Mouse (Mus musculus): ENCODE results near the gene Olfr20. TPM values are rescaled to one million over a fixed set of nuclear protein-coding genes. Genes with fewer than 3 reads are reported as not detected.

Gene Olfr20
- total and polyA plus RNA-seq, 3 experiments = not detected

- H3K27ac ChIP-seq (ENCODE audit: insufficient read depth, low read depth) = no peak within 1 kb of the TSS
- in situ Hi-C loops (cut with MboI; ENCODE audit: low pct_ligation_motif_present, low pct_unique_long_range_greater_than_20kb, low sequenced_read_pairs) = no loop called here
- H3K36me3 ChIP-seq (replicated peaks in 1 of 2; ENCODE audit: control insufficient read depth in 1 of 2, insufficient read depth in 1 of 2, low read length in 1 of 2) = no peaks in the 10 kb centered on the region
- H3K9me3 ChIP-seq (replicated peaks; ENCODE audit: low read length) = peaks cover 4% of the 10 kb centered on the region
- H3K27me3 ChIP-seq (replicated peaks) = peaks cover 68% of the 10 kb centered on the region
- dilution Hi-C loops (cut with MboI; ENCODE audit: extremely low pct_ligation_motif_present, extremely low pct_unique_long_range_greater_than_20kb, low sequenced_read_pairs) = no loop called here
- H3K4me1 ChIP-seq (ENCODE audit: control insufficient read depth in 1 of 2, insufficient read depth in 2 of 2) = no peaks in the 10 kb centered on the region
- no peak within 1 kb of the TSS for H3K4me3 ChIP-seq (replicated peaks in 1 of 3; ENCODE audit: low read depth in 2 of 3, low read length in 2 of 3, poor library complexity in 1 of 3)
- no peak for DNase-seq (ENCODE audit: extremely low read depth)
- H3K79me2 ChIP-seq (replicated peaks; ENCODE audit: control insufficient read depth, extremely low read depth, insufficient read depth, poor library complexity, severe bottlenecking) = no peaks in the 10 kb centered on the region
- H3K4me2 ChIP-seq (ENCODE audit: insufficient read depth, low read depth, poor library complexity, severe bottlenecking) = no peak within 1 kb of the TSS
- TF ChIP-seq EP300 (IDR thresholded peaks at IDR 0.05; ENCODE audit: low read length) = no peak
- no peak for TF ChIP-seq ELF1 (IDR thresholded peaks at IDR 0.05; ENCODE audit: low read depth, low read length)
- no peak for TF ChIP-seq E2F4 (IDR thresholded peaks at IDR 0.05; ENCODE audit: insufficient replicate concordance, low read depth, low read length)
- no peak for TF ChIP-seq TBP (conservative IDR thresholded peaks at IDR 0.05; ENCODE audit: low read depth, low read length)
- TF ChIP-seq MAFK (IDR thresholded peaks at IDR 0.05; ENCODE audit: insufficient replicate concordance, low read length) = no peak
- no peak for TF ChIP-seq MAX (IDR thresholded peaks at IDR 0.05; ENCODE audit: low read length)
- TF ChIP-seq HCFC1 (IDR thresholded peaks at IDR 0.05; ENCODE audit: low read depth, low read length) = no peak
- H3K9ac ChIP-seq (ENCODE audit: insufficient read depth, low read depth) = no peak within 1 kb of the TSS
Observed at GRCm38 (mm10) chr11:73329442-73329841, 21.1 kb upstream of the Olfr20 start, which contains the start of the genes Aspa, Gm49340 and Spata22. TSS of gene Aspa (minus strand) at chr11:73329596. TSS of gene Gm49340 (plus strand) at chr11:73329741. TSS of gene Spata22 (plus strand) at chr11:73329741.

- no peak overlapping the region for H3K4me3 ChIP-seq (replicated peaks in 1 of 3; ENCODE audit: low read depth in 2 of 3, low read length in 2 of 3, poor library complexity in 1 of 3)
- H3K4me2 ChIP-seq (ENCODE audit: insufficient read depth, low read depth, poor library complexity, severe bottlenecking) = no peak overlapping the region
- peaks cover 59% of the 10 kb centered on the region for H3K27me3 ChIP-seq (replicated peaks)
- TF ChIP-seq POLR2AphosphoS2 (IDR thresholded peaks at IDR 0.05; ENCODE audit: low read depth, low read length) (no peak), ZC3H11A (IDR thresholded peaks at IDR 0.05; ENCODE audit: low read depth, low read length) (no peak), EP300 (IDR thresholded peaks at IDR 0.05; ENCODE audit: low read length) (no peak), GABPA (IDR thresholded peaks at IDR 0.05; ENCODE audit: insufficient replicate concordance, low read depth, low read length) (no peak)
- no peaks in the 10 kb centered on the region for H3K79me2 ChIP-seq (replicated peaks; ENCODE audit: control insufficient read depth, extremely low read depth, insufficient read depth, poor library complexity, severe bottlenecking)
- H3K9ac ChIP-seq (ENCODE audit: insufficient read depth, low read depth) = no peak overlapping the region
- H3K4me1 ChIP-seq (ENCODE audit: control insufficient read depth in 1 of 2, insufficient read depth in 2 of 2) = no peaks in the 10 kb centered on the region
- in situ Hi-C loops (cut with MboI; ENCODE audit: low pct_ligation_motif_present, low pct_unique_long_range_greater_than_20kb, low sequenced_read_pairs) = no loop called here
- no peaks in the 10 kb centered on the region for H3K36me3 ChIP-seq (replicated peaks in 1 of 2; ENCODE audit: control insufficient read depth in 1 of 2, insufficient read depth in 1 of 2, low read length in 1 of 2)
- DNase-seq (ENCODE audit: extremely low read depth) = no peak
- no peak overlapping the region for H3K27ac ChIP-seq (ENCODE audit: insufficient read depth, low read depth)
- H3K9me3 ChIP-seq (replicated peaks; ENCODE audit: low read length) = peaks cover 8% of the 10 kb centered on the region
- dilution Hi-C loops (cut with MboI; ENCODE audit: extremely low pct_ligation_motif_present, extremely low pct_unique_long_range_greater_than_20kb, low sequenced_read_pairs) = no loop called here
Observed at GRCm38 (mm10) chr11:73333357-73333756, 17.2 kb upstream of the Olfr20 start.

GRCm38 (mm10) chr11:73336919-73337318, 13.7 kb upstream of the Olfr20 start:
- no peak for TF ChIP-seq UBTF (IDR thresholded peaks at IDR 0.05; ENCODE audit: low read depth, low read length)
- TF ChIP-seq JUN (IDR thresholded peaks at IDR 0.05; ENCODE audit: insufficient read depth, low read depth, low read length) = no peak
- TF ChIP-seq MEF2A (IDR thresholded peaks at IDR 0.05; ENCODE audit: borderline replicate concordance, low read depth, low read length) = no peak
- TF ChIP-seq NRF1 (IDR thresholded peaks at IDR 0.05; ENCODE audit: low read depth, low read length) = no peak
- Histone ChIP-seq H3K4me2 (ENCODE audit: insufficient read depth, low read depth, poor library complexity, severe bottlenecking) (no peak overlapping the region), H3K9me3 (replicated peaks; ENCODE audit: low read length) (peaks cover 4% of the 10 kb centered on the region), H3K9ac (ENCODE audit: insufficient read depth, low read depth) (no peak overlapping the region), H3K4me3 (replicated peaks in 1 of 3; ENCODE audit: low read depth in 2 of 3, low read length in 2 of 3, poor library complexity in 1 of 3) (no peak overlapping the region), H3K79me2 (replicated peaks; ENCODE audit: control insufficient read depth, extremely low read depth, insufficient read depth, poor library complexity, severe bottlenecking) (no peaks in the 10 kb centered on the region), H3K4me1 (ENCODE audit: control insufficient read depth in 1 of 2, insufficient read depth in 2 of 2) (no peaks in the 10 kb centered on the region), H3K27me3 (replicated peaks) (peaks cover 60% of the 10 kb centered on the region), H3K36me3 (replicated peaks in 1 of 2; ENCODE audit: control insufficient read depth in 1 of 2, insufficient read depth in 1 of 2, low read length in 1 of 2) (no peaks in the 10 kb centered on the region), H3K27ac (ENCODE audit: insufficient read depth, low read depth) (no peak overlapping the region)
- in situ Hi-C loops (cut with MboI; ENCODE audit: low pct_ligation_motif_present, low pct_unique_long_range_greater_than_20kb, low sequenced_read_pairs) = no loop called here
- dilution Hi-C loops (cut with MboI; ENCODE audit: extremely low pct_ligation_motif_present, extremely low pct_unique_long_range_greater_than_20kb, low sequenced_read_pairs) = no loop called here
- DNase-seq (ENCODE audit: extremely low read depth) = no peak

Measured in CH12.LX (cell line).